Mouse (Mus musculus) ES-E14 (cell line): ENCODE measurements at regions not wholly inside any gene's neighbourhood (a gene's known extent, or its start where the extent isn't known, plus 50 kb on each side); places are given as distances from the start of the nearest gene placed in this dataset.

ENCODE experiments used
- DNase-seq: peaks from one replicate; pipeline ENCODE4 v3.0.0-alpha.2; 2013; ENCODE audit warnings: low read depth, low spot score
- H3K27ac ChIP-seq: 2 replicates; pipeline ENCODE4 v1.5.1; 2012; ENCODE audit warnings: low read depth, mild to moderate bottlenecking, low read length, moderate library complexity, mixed read lengths; ENCODE audit not compliant: poor library complexity, insufficient read depth, severe bottlenecking
- H3K36me3 ChIP-seq: 2 replicates; pipeline ENCODE4 v1.6.1; 2012; ENCODE audit warnings: mild to moderate bottlenecking, low read length, moderate library complexity, mixed read lengths; ENCODE audit not compliant: control insufficient read depth, poor library complexity, insufficient read depth, severe bottlenecking
- H3K4me1 ChIP-seq, 2 experiments: fragments of 150-350 bp in 1 of 2; sonication (generic) in 1 of 2; 2 replicates each; pipeline ENCODE4 v1.6.1; 2012; ENCODE audit warnings: low read length in 2 of 2, mild to moderate bottlenecking in 1 of 2, mixed read lengths in 1 of 2; ENCODE audit not compliant: control insufficient read depth in 2 of 2, insufficient read depth in 2 of 2, poor library complexity in 1 of 2
- H3K4me3 ChIP-seq, 2 experiments: fragments of 150-350 bp in 1 of 2; sonication (generic) in 1 of 2; 2 replicates each; pipeline ENCODE4 v1.5.1; 2012; ENCODE audit warnings: low read length in 2 of 2, low read depth in 1 of 2, mild to moderate bottlenecking in 1 of 2, mixed read lengths in 1 of 2; ENCODE audit not compliant: insufficient read depth in 1 of 2, poor library complexity in 1 of 2, severe bottlenecking in 1 of 2
- H3K9ac ChIP-seq: 2 replicates; pipeline ENCODE4 v1.6.1; 2012; ENCODE audit warnings: low read depth, mild to moderate bottlenecking, low read length, mixed read lengths; ENCODE audit not compliant: poor library complexity, insufficient read depth, severe bottlenecking
- H3K9me3 ChIP-seq: fragments of 150-350 bp; sonication (generic); 2 replicates; pipeline ENCODE4 v1.6.1; 2012; ENCODE audit warnings: low read depth, mild to moderate bottlenecking, low read length; ENCODE audit not compliant: control insufficient read depth, insufficient read depth
- CHD2 ChIP-seq: IDR thresholded peaks from 2 replicates; pipeline ENCODE4 v1.6.1; 2014; ENCODE audit warnings: mild to moderate bottlenecking, low read depth, low read length, inconsistent platforms
- HCFC1 ChIP-seq: IDR thresholded peaks from 2 replicates; pipeline ENCODE4 v1.6.1; 2012; ENCODE audit warnings: low read length, inconsistent platforms, borderline replicate concordance; ENCODE audit not compliant: insufficient read depth
- MAFK ChIP-seq: IDR thresholded peaks from 2 replicates; pipeline ENCODE4 v1.6.1; 2014; ENCODE audit warnings: mild to moderate bottlenecking, low read depth, low read length, inconsistent platforms; ENCODE audit not compliant: insufficient read depth
- ZC3H11A ChIP-seq: IDR thresholded peaks from 2 replicates; pipeline ENCODE4 v1.6.1; 2012; ENCODE audit warnings: low read depth, mild to moderate bottlenecking, inconsistent platforms, low read length, borderline replicate concordance
- ZNF384 ChIP-seq: IDR thresholded peaks from 2 replicates; pipeline ENCODE4 v1.6.1; 2012; ENCODE audit warnings: low read depth, low read length, inconsistent platforms
- in situ Hi-C, 2 experiments: fragments of 600-800 bp; cut with MboI; formaldehyde crosslinking; loops; one replicate each; pipeline ENCODE4 v1.15.1; 2025; ENCODE audit warnings: low sequenced_read_pairs in 2 of 2, inconsistent platforms in 1 of 2; ENCODE audit not compliant: unreplicated experiment in 2 of 2

GRCm38 (mm10) chr6:93026068-93027022 lies 83.1 kb upstream of the Adamts9 start:
- no peaks in the 10 kb centered on the region for H3K36me3 ChIP-seq
- H3K9ac ChIP-seq = no peak overlapping the region
- H3K9me3 ChIP-seq = no peaks in the 10 kb centered on the region
- TF ChIP-seq ZNF384 (no peak), HCFC1 (no peak), MAFK (no peak), ZC3H11A (no peak), CHD2 (no peak)
- H3K27ac ChIP-seq = no peak overlapping the region
- in situ Hi-C loops = no loop called here
- no peak for DNase-seq
- H3K4me1 ChIP-seq = no peaks in the 10 kb centered on the region
- H3K4me3 ChIP-seq = no peak overlapping the region

DNA sequence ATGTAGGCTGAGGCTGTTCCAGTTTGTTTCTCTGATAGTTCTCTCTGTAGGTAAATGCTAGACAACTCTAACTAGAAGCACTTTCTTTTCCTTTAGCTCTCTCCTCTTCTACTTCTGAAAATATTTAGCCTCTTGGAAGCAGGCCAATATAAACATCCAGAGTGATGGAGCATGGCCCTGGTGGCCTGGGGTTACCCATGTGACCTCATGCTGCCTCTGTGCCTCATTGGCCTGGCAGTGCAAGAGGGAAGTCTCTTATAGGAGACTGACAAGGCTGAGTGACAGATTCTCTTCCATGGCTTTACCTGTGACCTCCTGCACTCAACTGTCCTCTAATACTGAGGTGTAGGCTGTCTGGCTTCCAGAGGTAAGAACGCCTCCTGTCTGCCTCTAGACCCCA lies 71.2 kb upstream of the Adamts9 start:
- no peak for DNase-seq
- no peak overlapping the region for H3K9ac ChIP-seq
- no peak for TF ChIP-seq MAFK
- TF ChIP-seq ZNF384 = no peak
- TF ChIP-seq CHD2 = no peak
- no peak for TF ChIP-seq HCFC1
- no peak for TF ChIP-seq ZC3H11A
- in situ Hi-C loops = no loop called here
- H3K36me3 ChIP-seq = no peaks in the 10 kb centered on the region
- H3K4me1 ChIP-seq = no peaks in the 10 kb centered on the region
- H3K9me3 ChIP-seq = no peaks in the 10 kb centered on the region
- no peak overlapping the region for H3K4me3 ChIP-seq
- no peak overlapping the region for H3K27ac ChIP-seq

DNA sequence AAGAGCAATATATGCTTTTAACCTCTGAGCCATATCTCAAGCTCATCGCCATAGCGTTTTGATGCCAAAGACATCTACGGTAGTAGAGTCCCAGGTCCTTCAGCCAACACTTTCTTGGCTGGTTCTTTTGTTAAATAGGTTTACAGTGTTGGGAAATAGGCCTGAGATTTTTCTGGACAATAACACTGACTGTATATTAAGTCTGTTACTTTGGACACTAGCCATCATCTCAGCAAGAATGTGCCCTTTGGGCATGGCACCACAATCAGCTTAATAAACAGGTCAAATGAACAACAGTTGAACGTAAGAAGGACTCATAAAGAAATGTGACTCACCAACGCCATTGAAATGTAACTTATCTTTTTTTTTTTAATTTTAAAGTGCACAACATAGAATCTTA lies 68.6 kb upstream of the Adamts9 start:
- H3K4me1 ChIP-seq = no peaks in the 10 kb centered on the region
- H3K9me3 ChIP-seq = no peaks in the 10 kb centered on the region
- no peak overlapping the region for H3K9ac ChIP-seq
- no peaks in the 10 kb centered on the region for H3K36me3 ChIP-seq
- no peak overlapping the region for H3K4me3 ChIP-seq
- in situ Hi-C loops = no loop called here
- DNase-seq = no peak
- H3K27ac ChIP-seq = no peak overlapping the region
- TF ChIP-seq ZC3H11A (no peak), HCFC1 (no peak), MAFK (no peak)

GRCm38 (mm10) chr6:93004587-93005240 lies 61.4 kb upstream of the Adamts9 start:
- TF ChIP-seq CHD2 = no peak
- TF ChIP-seq ZC3H11A = no peak
- TF ChIP-seq MAFK = no peak
- TF ChIP-seq ZNF384 = no peak
- no peak for TF ChIP-seq HCFC1
- no peak overlapping the region for H3K9ac ChIP-seq
- no peak for DNase-seq
- no peak overlapping the region for H3K27ac ChIP-seq
- no peak overlapping the region for H3K4me3 ChIP-seq
- no peaks in the 10 kb centered on the region for H3K9me3 ChIP-seq
- in situ Hi-C loops = no loop called here
- no peaks in the 10 kb centered on the region for H3K4me1 ChIP-seq
- no peaks in the 10 kb centered on the region for H3K36me3 ChIP-seq
